Mouse (Mus musculus) liver, embryonic 14.5 days (tissue): Measurements from ENCODE around the gene Gaa.

Source experiments
- CTCF ChIP-seq: IDR thresholded peaks from 2 replicates; pipeline ENCODE4 v1.5.1; 2016; ENCODE audit warnings: antibody characterized with exemption, low read depth, control low read depth
- EP300 ChIP-seq: IDR thresholded peaks from 2 replicates; pipeline ENCODE4 v1.6.1; 2016; ENCODE audit warnings: antibody characterized with exemption, low read depth

DNA sequence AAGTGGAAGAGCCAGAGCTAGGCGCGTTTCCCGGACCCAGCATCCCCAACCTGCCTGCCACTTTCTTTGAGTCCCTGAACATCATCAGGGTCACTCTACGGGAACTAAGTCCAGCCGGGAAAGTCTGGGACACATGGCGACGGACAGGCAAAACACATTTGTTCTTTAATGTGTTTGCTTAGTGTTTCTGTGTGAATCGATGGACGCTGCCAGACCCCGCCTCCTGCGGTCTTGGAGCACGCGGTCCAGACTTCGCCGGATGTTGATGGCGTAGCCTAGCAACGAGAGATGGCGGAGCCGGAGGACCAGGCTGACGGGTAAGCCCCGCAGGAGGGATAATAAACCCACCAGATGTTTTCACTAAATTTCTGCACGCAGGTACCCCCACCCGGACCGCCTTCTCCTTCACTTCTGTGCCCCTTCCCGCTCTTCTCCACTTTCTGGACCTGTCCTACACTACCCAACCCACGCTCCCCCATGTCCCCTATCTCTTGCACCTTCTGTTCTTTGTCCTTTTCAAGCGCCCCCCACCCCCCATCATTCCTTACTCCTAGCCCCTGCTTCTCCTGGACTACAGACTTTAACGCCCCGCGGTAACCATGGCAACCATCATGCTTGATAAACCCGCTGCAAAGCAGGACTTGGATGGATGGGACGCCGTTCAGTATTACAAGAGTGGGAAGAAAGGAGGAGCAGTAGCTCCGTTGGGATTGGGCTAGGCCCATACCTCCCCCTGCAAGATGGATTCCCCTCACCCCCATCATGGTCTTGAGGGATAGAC lies 38.7 kb upstream of the Gaa start:
- TF ChIP-seq EP300, result no peak
- no peak for TF ChIP-seq CTCF
